Mouse (Mus musculus) bone marrow macrophage, adult 2 months (primary cell): ENCODE data around the gene Fndc8.

ENCODE experiments used
- CTCF ChIP-seq: IDR thresholded peaks from 2 replicates; pipeline ENCODE4 v1.5.1; 2012; ENCODE audit warnings: low read depth, mild to moderate bottlenecking, low read length, moderate library complexity
- POLR2A ChIP-seq: IDR thresholded peaks from 2 replicates; pipeline ENCODE4 v1.6.1; 2012; ENCODE audit warnings: mild to moderate bottlenecking, low read depth, low read length, borderline replicate concordance

- TF ChIP-seq CTCF (no peak), POLR2A (no peak)
These were observed 8.7 kb upstream of the Fndc8 start for GRCm38 (mm10) chr11:82883180-82883579.
